Mouse (Mus musculus) testis, adult 2 months (tissue): ENCODE data around the gene Mapkapk5. TPM values are rescaled to one million over a fixed set of nuclear protein-coding genes. Genes with fewer than 3 reads are reported as not detected.

ENCODE experiments used
- H3K27ac ChIP-seq: fragments of 200-500 bp; 2 replicates; pipeline ENCODE4 v1.5.1; 2012; ENCODE audit warnings: low read depth, low read length; ENCODE audit not compliant: control insufficient read depth, insufficient read depth
- H3K27me3 ChIP-seq: fragments of 200-500 bp; 2 replicates; pipeline ENCODE4 v1.6.1; 2012; ENCODE audit warnings: mild to moderate bottlenecking, low read length, moderate library complexity; ENCODE audit not compliant: control insufficient read depth, insufficient read depth
- H3K36me3 ChIP-seq: fragments of 200-500 bp; 2 replicates; pipeline ENCODE4 v1.6.1; 2012; ENCODE audit warnings: mild to moderate bottlenecking, low read length; ENCODE audit not compliant: control insufficient read depth, insufficient read depth
- H3K4me1 ChIP-seq: fragments of 200-500 bp; 2 replicates; pipeline ENCODE4 v1.6.1; 2012; ENCODE audit warnings: low read length; ENCODE audit not compliant: control insufficient read depth, insufficient read depth
- H3K4me3 ChIP-seq: fragments of 200-500 bp; 2 replicates; pipeline ENCODE4 v1.5.1; 2012; ENCODE audit warnings: low read depth, mild to moderate bottlenecking, low read length, moderate library complexity, mixed read lengths; ENCODE audit not compliant: control insufficient read depth
- CTCF ChIP-seq: fragments of 200-500 bp; IDR thresholded peaks from 2 replicates; pipeline ENCODE4 v1.5.1; 2012; ENCODE audit warnings: low read depth, mild to moderate bottlenecking, inconsistent platforms, low read length, moderate library complexity; ENCODE audit not compliant: control insufficient read depth, insufficient read depth, insufficient replicate concordance
- POLR2A ChIP-seq: fragments of 200-500 bp; IDR thresholded peaks from 2 replicates; pipeline ENCODE4 v1.6.1; 2012; ENCODE audit warnings: low read depth, mild to moderate bottlenecking, inconsistent platforms, low read length, moderate library complexity; ENCODE audit not compliant: control insufficient read depth
- polyA plus RNA-seq: library from polyadenylated mRNA; depleted of rRNA; stranded (reverse); fragments of >200 nt; gene quantifications from 2 replicates; pipeline ENCODE4 v1.2.3, GENCODE M21; 2012; rRNA removed

Mapkapk5 gene
- polyA plus RNA-seq, 1 experiment = 28.4 TPM

DNA sequence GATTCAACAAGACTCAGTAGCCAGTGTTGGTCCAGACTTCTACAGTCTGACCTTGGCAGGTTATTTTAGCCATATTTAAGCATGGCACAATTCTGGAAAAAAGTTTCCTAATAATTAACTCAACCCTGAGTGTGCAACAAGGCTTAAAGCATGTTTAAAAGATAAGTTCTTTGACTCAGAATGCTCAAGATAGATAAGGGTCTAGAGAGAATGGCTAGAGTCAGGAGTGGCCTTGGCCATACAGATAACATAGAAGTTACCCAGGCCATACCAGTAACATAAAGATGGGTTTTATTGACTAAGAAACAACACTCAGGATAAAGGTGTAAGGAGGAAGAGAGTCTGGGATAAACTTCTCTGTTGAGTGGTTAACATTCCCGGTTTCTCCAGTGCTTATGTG lies 69.7 kb downstream of the Mapkapk5 start:
- no peak overlapping the region for H3K4me3 ChIP-seq
- H3K36me3 ChIP-seq = no peaks in the 10 kb centered on the region; the same call in 1 of the 2 replicates
- TF ChIP-seq POLR2A (no peak), CTCF (no peak)
- no peak overlapping the region for H3K27ac ChIP-seq
- no peaks in the 10 kb centered on the region for H3K4me1 ChIP-seq
- no peaks in the 10 kb centered on the region for H3K27me3 ChIP-seq

Other genes starting within 250 kb of the Mapkapk5 start
- 334 and 348 TPM in 2 replicates for gene Trafd1, start 160.3 kb downstream of the Mapkapk5 start, polyA plus RNA-seq
- gene Naa25, start 148.0 kb downstream of the Mapkapk5 start, polyA plus RNA-seq = 26.4 and 27.7 TPM in 2 replicates
- gene Tmem116, start 94.0 kb downstream of the Mapkapk5 start, polyA plus RNA-seq = 60.5 and 63.9 TPM in 2 replicates
- 81.3 and 102 TPM in 2 replicates for gene Erp29, start 93.4 kb downstream of the Mapkapk5 start, polyA plus RNA-seq
- gene Adam1b, start 42.5 kb downstream of the Mapkapk5 start, polyA plus RNA-seq = 79.7 and 85.1 TPM in 2 replicates
- 138 and 140 TPM in 2 replicates for gene Adam1a, start 423 bp downstream of the Mapkapk5 start, polyA plus RNA-seq
- gene Gm42878, start 423 bp downstream of the Mapkapk5 start, polyA plus RNA-seq = 0.14 TPM in 1 of 2 replicates, not detected in the other
- 154 and 177 TPM in 2 replicates for gene Aldh2, start 47.9 kb upstream of the Mapkapk5 start, polyA plus RNA-seq
- gene Acad12, start 73.0 kb upstream of the Mapkapk5 start, polyA plus RNA-seq = 3.3 and 3.9 TPM in 2 replicates
- gene Acad10, start 114.6 kb upstream of the Mapkapk5 start, polyA plus RNA-seq = 5.7 and 5.9 TPM in 2 replicates
- 116 and 128 TPM in 2 replicates for gene Brap, start 114.7 kb upstream of the Mapkapk5 start, polyA plus RNA-seq
- gene Atxn2, start 165.4 kb upstream of the Mapkapk5 start, polyA plus RNA-seq = 150 and 166 TPM in 2 replicates